Mouse (Mus musculus): ENCODE data around the gene Arrdc5. TPM values are rescaled to one million over a fixed set of nuclear protein-coding genes. Genes with fewer than 3 reads are reported as not detected.

Gene Arrdc5
- total and polyA plus RNA-seq, 3 experiments = not detected

- no peaks in the 10 kb centered on the region for H3K27me3 ChIP-seq (ENCODE audit: control insufficient read depth in 1 of 2, insufficient read depth in 2 of 2, low read length in 2 of 2)
- H3K27ac ChIP-seq (ENCODE audit: control insufficient read depth, low read depth, low read length) = no peak overlapping the region
- H3K79me2 ChIP-seq (ENCODE audit: control insufficient read depth, insufficient read depth, low read length, poor library complexity) = peaks cover 3% of the 10 kb centered on the region
- H3K9me3 ChIP-seq (replicated peaks; ENCODE audit: insufficient read depth, low read length) = no peaks in the 10 kb centered on the region
- H3K4me3 ChIP-seq (ENCODE audit: control insufficient read depth in 1 of 2, insufficient read depth in 1 of 2, low read depth in 2 of 2, low read length in 2 of 2) = no peak overlapping the region
- peaks cover 3 to 8% of the 10 kb centered on the region in 2 experiments for H3K4me1 ChIP-seq (ENCODE audit: control insufficient read depth in 1 of 2, insufficient read depth in 2 of 2, low read length in 2 of 2)
- DNase-seq (ENCODE audit: low read depth, low spot score) = peak; percentile 80
- TF ChIP-seq JUND (IDR thresholded peaks at IDR 0.05; ENCODE audit: low read depth, low read length) (no peak), ETS1 (IDR thresholded peaks at IDR 0.05; ENCODE audit: low read depth, low read length) (no peak), GABPA (IDR thresholded peaks at IDR 0.05; ENCODE audit: low read depth, low read length) (no peak), USF1 (IDR thresholded peaks at IDR 0.05; ENCODE audit: low read depth, low read length) (no peak), NRF1 (IDR thresholded peaks at IDR 0.05; ENCODE audit: insufficient read depth, low read depth, low read length, poor library complexity, severe bottlenecking) (no peak), MAFK (IDR thresholded peaks at IDR 0.05; ENCODE audit: borderline replicate concordance, low read depth, low read length) (no peak), ELF1 (IDR thresholded peaks at IDR 0.05; ENCODE audit: low read depth, low read length) (no peak), MAX (IDR thresholded peaks at IDR 0.05; ENCODE audit: low read length) (no peak; the same call in 1 of the 2 replicates), MYC (IDR thresholded peaks at IDR 0.05; ENCODE audit: low read depth, low read length) (peak; percentile 69), MAZ (IDR thresholded peaks at IDR 0.05; ENCODE audit: low read depth, low read length) (no peak), EP300 (IDR thresholded peaks at IDR 0.05; ENCODE audit: low read depth in 1 of 2, low read length in 2 of 2) (0 out of 4 replicates have a peak, but pooled peaks of 1 of the 2 experiments have one; percentile 12), GATA1 (IDR thresholded peaks at IDR 0.05; ENCODE audit: low read depth, low read length) (peak; percentile 44), CTCF (IDR thresholded peaks at IDR 0.05 in 2 of 3, conservative IDR thresholded peaks at IDR 0.05 in 1 of 3; ENCODE audit: control insufficient read depth in 1 of 3, insufficient read depth in 1 of 3, low read depth in 2 of 3, low read length in 3 of 3, poor library complexity in 1 of 3, severe bottlenecking in 1 of 3) (peak in 2 of 3 experiments; percentile 17 to 36; a peak in 3 of 6 replicates), UBTF (IDR thresholded peaks at IDR 0.05; ENCODE audit: borderline replicate concordance, insufficient read depth, low read depth, low read length) (no peak), HCFC1 (IDR thresholded peaks at IDR 0.05; ENCODE audit: low read depth, low read length) (no peak; the same call in 1 of the 2 replicates)
- H3K9ac ChIP-seq (ENCODE audit: control insufficient read depth, low read depth, low read length, poor library complexity, severe bottlenecking) = no peak overlapping the region
- peaks cover 0 to 4% of the 10 kb centered on the region in 2 experiments; a peak in 2 of 4 replicates for H3K36me3 ChIP-seq (ENCODE audit: control insufficient read depth in 1 of 2, insufficient read depth in 2 of 2, low read length in 2 of 2)
These were observed 37.7 kb upstream of the Arrdc5 start for GRCm38 (mm10) chr17:56337791-56338190.

DNA sequence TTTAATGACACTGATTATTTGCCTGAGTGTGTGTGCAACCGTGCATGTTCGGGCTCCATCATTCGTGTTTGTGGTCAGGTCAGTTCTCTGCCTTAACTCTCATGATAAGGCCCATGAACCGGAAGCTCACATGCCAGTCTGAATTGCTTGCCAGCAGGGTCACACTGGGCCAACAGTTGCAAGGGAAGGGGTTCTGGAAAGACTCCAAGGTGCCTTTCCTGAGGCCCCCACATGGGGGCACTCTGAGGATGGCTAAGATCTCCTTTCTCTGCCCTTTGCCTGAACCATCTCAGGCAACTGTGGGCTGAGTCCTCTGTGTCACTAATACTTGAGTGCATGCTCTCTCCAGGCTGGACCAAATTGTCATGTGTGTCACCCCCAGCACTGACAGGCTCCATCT is 37.1 kb upstream of the Arrdc5 start:
- H3K9ac ChIP-seq (ENCODE audit: control insufficient read depth, low read depth, low read length, poor library complexity, severe bottlenecking) = no peak overlapping the region
- H3K4me3 ChIP-seq (ENCODE audit: control insufficient read depth in 1 of 2, insufficient read depth in 1 of 2, low read depth in 2 of 2, low read length in 2 of 2) = no peak overlapping the region
- no peaks in the 10 kb centered on the region for H3K27me3 ChIP-seq (ENCODE audit: control insufficient read depth in 1 of 2, insufficient read depth in 2 of 2, low read length in 2 of 2)
- H3K9me3 ChIP-seq (replicated peaks; ENCODE audit: insufficient read depth, low read length) = no peaks in the 10 kb centered on the region
- peaks cover 3% of the 10 kb centered on the region; the same call in 1 of the 2 replicates for H3K79me2 ChIP-seq (ENCODE audit: control insufficient read depth, insufficient read depth, low read length, poor library complexity)
- peak; percentile 70 for DNase-seq (ENCODE audit: low read depth, low spot score)
- no peak overlapping the region for H3K27ac ChIP-seq (ENCODE audit: control insufficient read depth, low read depth, low read length)
- peaks cover 3 to 8% of the 10 kb centered on the region in 2 experiments for H3K4me1 ChIP-seq (ENCODE audit: control insufficient read depth in 1 of 2, insufficient read depth in 2 of 2, low read length in 2 of 2)
- peaks cover 0 to 4% of the 10 kb centered on the region in 2 experiments; a peak in 2 of 4 replicates for H3K36me3 ChIP-seq (ENCODE audit: control insufficient read depth in 1 of 2, insufficient read depth in 2 of 2, low read length in 2 of 2)
- TF ChIP-seq NRF1 (IDR thresholded peaks at IDR 0.05; ENCODE audit: insufficient read depth, low read depth, low read length, poor library complexity, severe bottlenecking) (no peak), JUND (IDR thresholded peaks at IDR 0.05; ENCODE audit: low read depth, low read length) (no peak), NELFE (IDR thresholded peaks at IDR 0.05; ENCODE audit: low read depth, low read length) (no peak), HCFC1 (IDR thresholded peaks at IDR 0.05; ENCODE audit: low read depth, low read length) (no peak), GATA1 (IDR thresholded peaks at IDR 0.05; ENCODE audit: low read depth, low read length) (no peak), SMC3 (IDR thresholded peaks at IDR 0.05; ENCODE audit: low read depth, low read length) (peak; percentile 54), CHD2 (IDR thresholded peaks at IDR 0.05; ENCODE audit: low read length) (no peak), MXI1 (IDR thresholded peaks at IDR 0.05; ENCODE audit: low read depth, low read length) (no peak; the same call in none of the 2 replicates), BHLHE40 (IDR thresholded peaks at IDR 0.05; ENCODE audit: borderline replicate concordance, low read depth, low read length) (peak; percentile 70), TCF12 (IDR thresholded peaks at IDR 0.05; ENCODE audit: low read depth, low read length) (no peak), KAT2A (conservative IDR thresholded peaks at IDR 0.05; ENCODE audit: low read depth, low read length) (no peak), POLR2A (IDR thresholded peaks at IDR 0.05; ENCODE audit: control insufficient read depth in 1 of 2, insufficient read depth in 1 of 2, low read depth in 1 of 2, low read length in 2 of 2, poor library complexity in 1 of 2) (no peak), CHD1 (IDR thresholded peaks at IDR 0.05; ENCODE audit: low read depth, low read length) (no peak), MYC (IDR thresholded peaks at IDR 0.05; ENCODE audit: low read depth, low read length) (no peak), MYB (IDR thresholded peaks at IDR 0.05; ENCODE audit: low read depth, low read length) (no peak), TAL1 (IDR thresholded peaks at IDR 0.05; ENCODE audit: low read length) (no peak), ZNF384 (IDR thresholded peaks at IDR 0.05; ENCODE audit: low read depth, low read length) (no peak), USF1 (IDR thresholded peaks at IDR 0.05; ENCODE audit: low read depth, low read length) (no peak), ZC3H11A (IDR thresholded peaks at IDR 0.05; ENCODE audit: low read depth, low read length) (0 out of 2 replicates have a peak, but pooled peaks have one; percentile 32), MAZ (IDR thresholded peaks at IDR 0.05; ENCODE audit: low read depth, low read length) (no peak), MEF2A (IDR thresholded peaks at IDR 0.05; ENCODE audit: extremely low read depth, insufficient replicate concordance, low read depth, low read length, poor library complexity, severe bottlenecking) (no peak), E2F4 (IDR thresholded peaks at IDR 0.05; ENCODE audit: borderline replicate concordance, low read depth, low read length) (no peak), ETS1 (IDR thresholded peaks at IDR 0.05; ENCODE audit: low read depth, low read length) (no peak), MAX (IDR thresholded peaks at IDR 0.05; ENCODE audit: low read length) (no peak)

Data from MEL (cell line).